Mouse (Mus musculus) bone marrow, adult 2 months (tissue): ENCODE measurements at regions not wholly inside any gene's neighbourhood (a gene's known extent, or its start where the extent isn't known, plus 50 kb on each side); places are given as distances from the start of the nearest gene placed in this dataset.

ENCODE experiments used
- CTCF ChIP-seq: fragments of 200-500 bp; IDR thresholded peaks from 2 replicates; pipeline ENCODE4 v1.5.1; 2011; ENCODE audit warnings: low read length, control low read depth; ENCODE audit not compliant: control insufficient read depth, insufficient read depth
- POLR2A ChIP-seq: fragments of 200-500 bp; IDR thresholded peaks from 2 replicates; pipeline ENCODE4 v1.6.1; 2011; ENCODE audit warnings: low read depth, mild to moderate bottlenecking, control low read depth, low read length, borderline replicate concordance; ENCODE audit not compliant: control insufficient read depth

- TF ChIP-seq POLR2A = no peak
- TF ChIP-seq CTCF = no peak
These were observed 64.3 kb upstream of the Id2 start for GRCm38 (mm10) chr12:25160990-25161843.
